Mouse (Mus musculus): ENCODE results near the gene Has3. TPM values are rescaled to one million over a fixed set of nuclear protein-coding genes. Genes with fewer than 3 reads are reported as not detected.

Has3 gene
- total RNA-seq, 2 experiments from 2014 or later = 2.1 to 3.4 TPM

DNA sequence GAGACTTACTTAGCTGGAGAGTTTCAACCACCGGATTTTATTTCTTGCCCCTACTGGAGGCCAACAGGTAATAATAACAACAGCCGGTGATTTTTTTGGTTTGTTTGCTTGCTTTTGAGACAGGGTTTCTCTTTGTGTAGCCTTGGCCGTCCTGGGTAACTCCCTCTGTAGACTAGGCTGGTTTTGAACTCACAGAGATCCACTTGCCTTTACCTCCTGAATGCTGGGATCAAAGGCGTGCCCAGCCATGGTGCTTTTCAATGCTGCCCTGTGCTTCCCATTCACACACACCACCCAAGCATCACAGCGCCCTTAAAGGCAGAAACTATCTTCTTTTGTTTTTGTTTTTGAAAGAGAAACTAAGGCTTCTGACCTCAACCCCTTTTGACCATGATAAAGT, 59.9 kb downstream of the Has3 start:
- DNase-seq = no peak

DNA sequence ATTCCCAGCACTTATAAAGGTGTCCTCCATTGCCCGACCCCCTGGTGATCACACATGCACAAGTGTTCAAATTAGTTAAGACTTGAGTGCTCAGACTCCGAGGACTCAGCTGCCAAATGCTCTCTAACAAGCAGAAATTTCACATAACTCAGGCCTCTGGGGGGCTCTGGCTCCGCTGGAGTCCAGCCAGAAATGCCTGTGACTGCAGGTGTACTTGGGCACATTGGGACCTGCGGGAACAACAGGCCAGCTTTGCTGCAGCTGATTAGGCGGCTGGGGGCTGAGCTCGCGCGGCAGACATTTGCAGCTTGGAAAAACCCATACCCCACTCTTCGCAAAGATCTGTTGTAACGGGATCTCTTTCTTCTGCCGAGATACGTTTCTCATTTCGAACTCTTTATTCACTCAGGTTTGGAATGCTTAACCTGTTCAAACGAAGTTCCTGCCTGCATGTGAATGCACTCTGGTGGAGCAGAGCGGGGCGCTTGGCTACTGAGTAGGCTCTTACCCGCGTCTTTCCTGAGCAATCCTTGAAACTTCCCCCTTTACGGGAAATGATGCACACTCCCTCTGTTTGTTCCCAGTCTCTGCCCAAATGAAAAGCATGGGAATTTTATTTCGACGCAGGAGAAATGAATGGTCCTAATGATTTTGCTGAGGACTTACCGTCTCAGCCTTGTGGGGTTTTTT, 62.5 kb downstream of the Has3 start:
- peak; percentile 30 for DNase-seq

DNA sequence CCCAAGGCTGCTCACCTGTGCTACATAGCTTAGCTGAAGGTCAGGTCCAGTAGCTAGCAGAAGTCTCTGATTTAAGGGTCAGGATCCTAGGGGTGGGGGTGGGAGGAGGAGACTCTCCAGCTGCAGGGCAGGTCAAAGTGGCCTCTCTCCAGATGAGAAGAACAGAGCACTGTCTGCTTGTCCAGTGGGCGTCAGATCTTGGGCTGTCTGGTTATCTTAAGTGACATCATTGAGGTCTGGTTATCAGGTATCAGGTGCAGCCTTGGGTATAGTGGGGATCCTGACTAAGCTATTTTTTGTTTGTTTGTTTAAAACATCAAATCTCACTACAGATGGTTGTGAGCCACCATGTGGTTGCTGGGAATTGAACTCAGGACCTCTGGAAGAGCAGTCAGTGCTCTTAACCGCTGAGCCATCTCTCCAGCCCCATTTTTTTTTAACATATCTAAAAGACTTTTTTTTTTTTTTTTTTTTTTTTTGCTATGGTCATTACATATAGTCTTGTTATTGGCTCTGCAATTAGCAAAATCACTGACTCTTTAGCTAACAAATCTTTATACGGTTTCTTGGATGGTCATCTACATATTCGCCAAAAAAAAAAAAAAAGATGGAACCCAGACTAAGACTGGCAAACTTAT, 63.6 kb downstream of the Has3 start:
- DNase-seq = no peak

Other genes starting within 250 kb of the Has3 start
- gene Tango6, start 187.2 kb upstream of the Has3 start, total RNA-seq (2021) = 1 to 10 TPM; 8.6 to 9.8 TPM
- 10 to 100 TPM; 18.1 to 21.7 TPM for gene Utp4, start 23.4 kb downstream of the Has3 start, total RNA-seq (2021)
- gene Sntb2, start 65.5 kb downstream of the Has3 start, total RNA-seq (2021) = 10 to 100 TPM; 18.5 to 22.0 TPM
- 10 to 100 TPM; 48.1 to 50.4 TPM for gene Vps4a, start 161.0 kb downstream of the Has3 start, total RNA-seq (2021)
- 10 to 100 TPM; 29.0 to 35.5 TPM for gene Pdf, start 178.4 kb downstream of the Has3 start, total RNA-seq (2021)
- 10 to 100 TPM; 15.8 to 17.4 TPM for gene Cog8, start 186.4 kb downstream of the Has3 start, total RNA-seq (2021)
- 10 to 100 TPM; 34.1 TPM for gene Nip7, start 186.6 kb downstream of the Has3 start, total RNA-seq (2021)
- not detected for gene Tmed6, start 195.4 kb downstream of the Has3 start, total RNA-seq (2021)
- 10 to 100 TPM; 15.0 to 22.1 TPM for gene Terf2, start 226.3 kb downstream of the Has3 start, total RNA-seq (2021)